Mouse (Mus musculus): ENCODE data around the gene Insl3.

Gene Insl3

GRCm38 (mm10) chr8:71689028-71689427 lies at the start of gene Insl3:
TSS of gene Insl3 (plus strand) at chr8:71689214.
- no peak for DNase-seq (ENCODE audit: low spot score)

GRCm38 (mm10) chr8:71639318-71639717 lies 49.7 kb upstream of the Insl3 start:
- no peak for DNase-seq (ENCODE audit: low spot score)

GRCm38 (mm10) chr8:71645510-71645909 lies 43.5 kb upstream of the Insl3 start:
- DNase-seq (ENCODE audit: low spot score), result no peak

DNA sequence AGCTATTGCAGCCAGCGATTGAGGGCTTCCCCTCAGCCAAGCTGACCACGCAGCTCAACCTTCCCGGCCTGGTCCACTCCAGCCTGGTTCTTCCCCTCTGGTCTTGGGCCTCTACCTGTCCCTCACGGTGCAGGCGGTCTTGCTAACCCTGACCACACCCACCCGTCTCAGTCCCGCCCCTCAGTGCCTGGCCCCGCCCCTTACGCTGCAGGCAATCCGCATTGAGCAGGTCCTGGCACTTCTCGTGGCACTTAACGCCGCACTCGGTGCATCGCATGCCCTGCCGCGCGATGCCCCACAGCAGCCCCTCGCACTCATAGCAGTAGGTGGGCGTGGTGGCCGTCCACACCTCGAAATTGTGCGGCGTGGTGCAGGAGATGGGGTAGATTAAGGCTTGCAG lies 34.4 kb upstream of the Insl3 start:
- no peak for DNase-seq (ENCODE audit: low spot score)

DNA sequence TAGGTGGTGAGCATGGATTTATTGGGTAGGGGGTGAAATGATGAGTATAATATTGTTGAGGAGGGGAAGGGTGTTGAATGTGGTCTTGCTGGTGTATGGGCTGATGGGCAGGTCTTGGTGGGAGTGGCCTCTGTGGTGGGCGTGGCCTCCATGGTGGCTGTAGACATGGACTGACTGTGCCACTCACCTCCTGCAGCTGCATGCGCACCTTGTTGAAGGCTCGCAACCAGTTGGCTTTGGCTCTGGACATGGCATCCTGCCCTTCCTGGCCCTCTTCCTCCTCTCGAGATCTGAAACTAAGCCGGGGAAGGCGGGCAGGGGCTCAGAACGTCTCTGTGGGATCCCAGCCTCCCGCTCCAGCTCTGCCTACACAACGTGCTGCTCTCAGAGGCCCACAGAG lies 31.2 kb upstream of the Insl3 start:
- DNase-seq (ENCODE audit: low spot score), result no peak

GRCm38 (mm10) chr8:71658515-71659049 lies 30.4 kb upstream of the Insl3 start:
- DNase-seq (ENCODE audit: low spot score), result no peak

GRCm38 (mm10) chr8:71659751-71660150 lies 29.3 kb upstream of the Insl3 start:
- DNase-seq (ENCODE audit: low spot score), result no peak

GRCm38 (mm10) chr8:71660325-71661120 lies 28.5 kb upstream of the Insl3 start:
- DNase-seq (ENCODE audit: low spot score), result peak; percentile 83

DNA sequence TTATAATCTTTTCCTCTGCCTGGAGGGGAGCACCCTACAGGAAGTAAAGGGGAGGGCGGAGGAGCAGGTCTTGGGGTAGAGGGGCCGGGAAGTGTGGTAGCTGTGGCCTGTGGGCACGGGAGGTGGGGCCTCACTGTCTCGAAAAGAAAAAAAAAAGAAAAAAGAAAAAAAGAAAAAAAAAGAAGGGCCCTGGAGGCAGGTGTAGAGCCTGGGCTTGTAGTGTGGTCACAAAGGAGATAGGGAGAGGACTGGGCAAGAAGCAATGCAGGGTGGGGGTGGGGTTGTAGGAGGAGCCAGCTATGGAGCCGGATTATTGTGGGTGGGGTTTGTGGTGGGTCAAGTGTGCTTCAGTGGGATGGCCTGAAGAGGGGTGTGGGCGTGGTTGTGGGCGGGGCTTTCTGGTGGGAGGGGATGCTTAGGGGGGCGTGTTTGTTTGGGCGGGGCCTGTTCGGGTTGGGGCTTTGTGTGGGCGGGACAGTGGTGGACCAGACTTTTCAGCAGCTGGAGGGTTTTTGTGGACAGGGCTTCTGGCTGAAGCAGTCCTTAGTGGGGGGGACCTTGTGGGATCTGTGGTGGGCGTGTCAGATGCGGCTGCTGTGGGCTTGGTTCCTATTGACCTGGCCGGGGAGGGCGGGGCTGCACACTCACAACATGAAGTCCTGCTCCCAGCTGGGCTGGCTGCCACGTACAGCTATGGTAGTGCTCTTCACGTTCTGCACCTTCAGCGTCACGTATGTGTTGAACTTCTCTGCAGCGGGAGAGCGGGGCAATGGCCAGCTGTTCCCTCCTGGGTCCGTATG lies 23.5 kb upstream of the Insl3 start:
- DNase-seq (ENCODE audit: low spot score), result peak; percentile 57

GRCm38 (mm10) chr8:71666855-71667254 lies 22.2 kb upstream of the Insl3 start:
- no peak for DNase-seq (ENCODE audit: low spot score)

- DNase-seq (ENCODE audit: low spot score), result no peak
Observed at GRCm38 (mm10) chr8:71667256-71667655, 21.8 kb upstream of the Insl3 start.

- no peak for DNase-seq (ENCODE audit: low spot score)
Observed at GRCm38 (mm10) chr8:71668220-71668975, 20.6 kb upstream of the Insl3 start.

DNA sequence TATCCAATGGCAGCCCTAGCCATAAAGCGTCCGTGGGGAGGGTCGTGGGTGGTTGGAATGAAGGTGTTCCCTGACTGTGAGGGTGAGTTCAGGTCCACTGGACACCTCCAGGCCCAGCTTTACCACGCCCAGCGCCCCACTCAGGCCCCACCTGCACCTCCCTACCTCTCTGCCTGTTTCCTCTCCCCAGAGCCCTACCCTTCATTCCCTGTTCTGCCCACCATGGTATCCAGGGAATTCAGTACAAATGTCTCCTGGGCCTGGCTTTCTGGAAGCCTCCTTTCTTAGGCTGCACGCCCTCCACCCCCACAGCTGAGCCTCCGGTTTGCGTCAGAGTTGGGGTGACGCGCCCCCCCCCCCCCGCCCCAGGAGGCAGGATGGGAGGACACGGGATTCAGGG lies 18.8 kb upstream of the Insl3 start:
- DNase-seq (ENCODE audit: low spot score), result no peak

GRCm38 (mm10) chr8:71670621-71671548 lies 18.1 kb upstream of the Insl3 start:
- DNase-seq (ENCODE audit: low spot score), result no peak

GRCm38 (mm10) chr8:71671549-71671965 lies 17.5 kb upstream of the Insl3 start, which contains the start of gene Unc13a:
TSS of gene Unc13a (minus strand) at chr8:71671757.
- peak; percentile 94 for DNase-seq (ENCODE audit: low spot score)

GRCm38 (mm10) chr8:71672168-71672735 lies 16.8 kb upstream of the Insl3 start:
- no peak for DNase-seq (ENCODE audit: low spot score)

GRCm38 (mm10) chr8:71674071-71674470 lies 14.9 kb upstream of the Insl3 start:
- DNase-seq (ENCODE audit: low spot score), result no peak

GRCm38 (mm10) chr8:71675456-71676019 lies 13.5 kb upstream of the Insl3 start:
- DNase-seq (ENCODE audit: low spot score), result no peak

DNA sequence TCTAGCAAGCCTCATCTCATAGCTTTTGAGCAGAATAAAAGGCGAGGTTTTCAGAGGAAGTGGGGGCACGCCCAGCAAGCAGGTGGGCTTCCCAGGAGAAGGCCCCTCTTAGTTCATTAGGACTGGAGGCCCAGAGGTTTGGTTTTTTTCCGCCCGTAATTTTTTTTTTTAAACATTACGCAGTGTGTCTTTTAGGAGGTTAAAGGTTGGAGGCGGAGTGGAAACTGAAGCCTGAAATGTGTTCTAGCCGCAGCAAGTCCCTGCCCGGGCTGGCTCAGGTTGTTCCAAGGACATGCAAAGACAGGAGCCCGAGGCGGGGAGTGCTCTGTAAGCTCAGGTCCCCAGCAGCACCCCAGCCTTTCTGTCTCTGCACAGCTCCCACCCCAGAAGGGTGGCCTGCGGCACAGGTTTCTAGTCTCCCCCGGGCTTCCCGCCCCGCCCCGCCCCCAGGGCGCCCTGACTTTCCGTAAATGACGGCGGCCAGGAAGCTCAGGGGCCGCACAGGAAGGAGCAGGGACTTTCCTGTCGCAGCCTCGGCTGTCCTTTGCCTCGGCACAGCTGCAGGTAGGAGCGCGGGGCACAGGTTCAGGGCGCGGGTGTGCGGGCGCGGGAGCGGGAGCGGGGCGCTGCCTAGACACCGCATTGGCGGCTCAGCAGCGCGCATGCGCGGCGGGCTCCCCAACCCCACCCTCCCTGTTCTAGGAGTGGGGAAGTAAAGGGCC lies 12.8 kb upstream of the Insl3 start, which contains the start of gene Jak3:
Jak3 (plus strand) TSS at position 277 of the 722 bp plus-strand sequence.
- no peak for DNase-seq (ENCODE audit: low spot score)

- DNase-seq (ENCODE audit: low spot score), result no peak
Observed at GRCm38 (mm10) chr8:71676803-71677202, 12.2 kb upstream of the Insl3 start.

All from ovary, postnatal 14 days (tissue).